Mouse (Mus musculus) olfactory bulb, adult 2 months (tissue): ENCODE data around the gene Dbn1.

Source experiments
- CTCF ChIP-seq: fragments of 200-500 bp; IDR thresholded peaks from 2 replicates; pipeline ENCODE4 v1.5.1; 2012; ENCODE audit warnings: low read depth, mild to moderate bottlenecking, low read length, moderate library complexity; ENCODE audit not compliant: insufficient read depth
- POLR2A ChIP-seq: fragments of 200-500 bp; IDR thresholded peaks from 2 replicates; pipeline ENCODE4 v1.6.1; 2012; ENCODE audit warnings: mild to moderate bottlenecking, low read depth, low read length, moderate library complexity; ENCODE audit not compliant: insufficient read depth

- no peak for TF ChIP-seq CTCF
- TF ChIP-seq POLR2A = no peak
These were observed 16.1 kb downstream of the Dbn1 start for GRCm38 (mm10) chr13:55471819-55472131.
